Mouse (Mus musculus) limb, embryonic 12.5 days (tissue): ENCODE data around the gene Tyw1. TPM values are rescaled to one million over a fixed set of nuclear protein-coding genes. Genes with fewer than 3 reads are reported as not detected.

Source experiments
- ATAC-seq: fragments of 200-750 bp; cut with Nextera tagmentation; 2 replicates; pipeline ENCODE4 v1.8.0; 2017; ENCODE audit warnings: low read depth, moderate TSS enrichment; ENCODE audit not compliant: insufficient number of reproducible peaks, insufficient read depth, low FRiP score, low TSS enrichment
- H3K27ac ChIP-seq: fragments of 300-500 bp; sonication (generic); 2 replicates; pipeline ENCODE4 v1.5.1; 2016; ENCODE audit warnings: mild to moderate bottlenecking, moderate library complexity
- H3K27me3 ChIP-seq: fragments of 300-500 bp; sonication (generic); 2 replicates; pipeline ENCODE4 v1.6.1; 2016; ENCODE audit warnings: mild to moderate bottlenecking, moderate library complexity
- H3K36me3 ChIP-seq: fragments of 300-500 bp; sonication (generic); 2 replicates; pipeline ENCODE4 v1.6.1; 2016; ENCODE audit warnings: mild to moderate bottlenecking, moderate library complexity
- H3K4me1 ChIP-seq: fragments of 300-500 bp; sonication (generic); replicated peaks from 2 replicates; pipeline ENCODE4 v1.6.1; 2016
- H3K4me2 ChIP-seq: fragments of 300-500 bp; sonication (generic); 2 replicates; pipeline ENCODE4 v1.6.1; 2016; ENCODE audit warnings: mild to moderate bottlenecking, moderate library complexity
- H3K4me3 ChIP-seq: fragments of 300-500 bp; sonication (generic); replicated peaks from 2 replicates; pipeline ENCODE4 v1.5.1; 2016; ENCODE audit warnings: mild to moderate bottlenecking
- H3K9ac ChIP-seq: fragments of 300-500 bp; sonication (generic); replicated peaks from 2 replicates; pipeline ENCODE4 v1.6.1; 2016; ENCODE audit warnings: mild to moderate bottlenecking, moderate library complexity
- H3K9me3 ChIP-seq: fragments of 300-500 bp; sonication (generic); 2 replicates; pipeline ENCODE4 v1.6.1; 2016; ENCODE audit warnings: mild to moderate bottlenecking, moderate library complexity
- WGBS: fragments of 180-500 bp; shearing (Covaris S2); methylation state at CpG from one replicate; pipeline ENCODE4 v1.1.7; 2016; 5-methylcytosine and 5-hydroxymethylcytosine counted together
- polyA plus RNA-seq: library from polyadenylated mRNA; unstranded; fragments of >200 nt; fragmentation: Nextera tagmentation; extraction: Ambion mirVana; gene quantifications from 2 replicates; pipeline ENCODE4 v1.2.1, GENCODE M21; 2016

The Tyw1 gene
- polyA plus RNA-seq, 1 experiment from 2014 or later, result 31.5 TPM

- Histone ChIP-seq H3K27me3 (no peaks in the 10 kb centered on the region), H3K9ac (no peak overlapping the region), H3K4me1 (peaks cover 17% of the 10 kb centered on the region), H3K4me2 (no peak overlapping the region), H3K4me3 (no peak overlapping the region), H3K36me3 (peaks cover 39% of the 10 kb centered on the region), H3K27ac (no peak overlapping the region), H3K9me3 (peaks cover 3% of the 10 kb centered on the region; the same call in 1 of the 2 replicates)
- ATAC-seq, result no peak
- WGBS, result 89% methylated on average over 5 of the region's 5 CpGs
Observed at GRCm38 (mm10) chr5:130319783-130320182, 64.4 kb downstream of the Tyw1 start.

- 72% methylated on average over 3 of the region's 3 CpGs for WGBS
- ATAC-seq, result no peak
- Histone ChIP-seq H3K4me1 (peaks cover 17% of the 10 kb centered on the region), H3K27me3 (no peaks in the 10 kb centered on the region), H3K36me3 (peaks cover 42% of the 10 kb centered on the region), H3K4me3 (no peak overlapping the region), H3K27ac (no peak overlapping the region), H3K4me2 (no peak overlapping the region), H3K9me3 (peaks cover 6% of the 10 kb centered on the region; the same call in 1 of the 2 replicates), H3K9ac (no peak overlapping the region)
Observed at GRCm38 (mm10) chr5:130320485-130320884, 65.1 kb downstream of the Tyw1 start.

- Histone ChIP-seq H3K27ac (no peak overlapping the region), H3K4me1 (peaks cover 16% of the 10 kb centered on the region), H3K27me3 (no peaks in the 10 kb centered on the region), H3K36me3 (peaks cover 22% of the 10 kb centered on the region), H3K9ac (no peak overlapping the region), H3K9me3 (peaks cover 6% of the 10 kb centered on the region; the same call in 1 of the 2 replicates), H3K4me2 (no peak overlapping the region), H3K4me3 (no peak overlapping the region)
- 96% methylated on average over 8 of the region's 8 CpGs for WGBS
- ATAC-seq, result no peak
Observed at GRCm38 (mm10) chr5:130325486-130325885, 70.1 kb downstream of the Tyw1 start.

DNA sequence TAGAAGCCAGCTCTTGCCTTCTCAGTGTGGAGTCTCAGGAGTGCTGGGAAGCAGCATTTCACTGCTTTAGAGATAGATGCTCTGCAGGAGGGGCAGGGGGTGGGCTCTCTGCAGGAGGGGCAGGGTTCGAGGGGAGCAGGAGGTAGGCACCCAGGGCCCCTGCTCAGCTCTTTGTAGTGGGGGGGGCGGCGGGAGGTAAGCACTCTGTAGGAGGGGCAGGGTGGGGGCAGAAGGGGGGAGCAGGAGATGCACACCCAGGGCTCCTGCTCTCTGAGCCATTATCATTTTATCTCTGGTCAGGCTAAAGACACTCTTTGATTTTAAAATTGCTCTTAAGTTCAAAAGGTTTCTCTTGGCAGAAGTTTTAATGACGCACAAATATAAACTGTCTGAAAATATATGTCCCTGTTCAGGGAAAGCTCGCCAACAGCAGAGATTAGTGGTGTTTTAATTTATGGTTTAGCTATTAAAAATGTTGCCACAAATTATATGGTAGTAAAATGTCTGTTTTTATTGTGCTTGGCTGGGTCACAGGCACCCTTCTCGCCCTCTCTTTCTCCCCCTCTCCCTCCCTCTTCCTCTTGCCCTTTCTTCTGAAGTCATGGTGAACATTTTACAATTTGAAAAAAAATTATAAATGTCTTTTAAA is 72.3 kb downstream of the Tyw1 start:
- Histone ChIP-seq H3K9ac (no peak overlapping the region), H3K4me3 (no peak overlapping the region), H3K4me2 (no peak overlapping the region), H3K27me3 (no peaks in the 10 kb centered on the region), H3K36me3 (peaks cover 23% of the 10 kb centered on the region), H3K9me3 (peaks cover 6% of the 10 kb centered on the region; the same call in 1 of the 2 replicates), H3K4me1 (no peaks in the 10 kb centered on the region; the same call in 1 of the 2 replicates), H3K27ac (no peak overlapping the region)
- no peak for ATAC-seq
- 36% methylated on average over 6 of the region's 6 CpGs for WGBS

DNA sequence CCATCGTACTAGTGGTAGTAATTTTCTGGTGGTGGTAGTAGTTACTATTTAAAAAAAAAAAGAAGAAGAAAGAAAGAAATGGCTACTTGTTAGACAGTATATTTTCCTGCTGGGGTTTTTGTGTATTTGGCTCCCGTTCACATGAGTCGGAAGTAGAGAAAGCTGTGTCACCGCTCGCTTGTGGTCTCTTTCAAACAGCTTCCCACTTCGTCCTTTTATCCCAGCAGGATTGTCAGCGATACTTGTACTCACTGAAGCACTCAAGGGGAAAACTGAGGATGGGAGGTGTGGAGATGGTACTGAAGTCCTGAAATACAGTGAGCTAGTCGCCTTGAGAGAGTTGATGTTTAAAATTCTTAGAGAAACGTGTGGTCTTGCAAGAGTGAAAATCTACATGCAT is 72.9 kb downstream of the Tyw1 start:
- no peak overlapping the region for H3K4me2 ChIP-seq
- no peak overlapping the region for H3K27ac ChIP-seq
- no peaks in the 10 kb centered on the region; the same call in 1 of the 2 replicates for H3K4me1 ChIP-seq
- H3K36me3 ChIP-seq, result peaks cover 25% of the 10 kb centered on the region
- H3K9me3 ChIP-seq, result peaks cover 6% of the 10 kb centered on the region; the same call in 1 of the 2 replicates
- no peaks in the 10 kb centered on the region for H3K27me3 ChIP-seq
- H3K9ac ChIP-seq, result no peak overlapping the region
- H3K4me3 ChIP-seq, result no peak overlapping the region
- ATAC-seq, result no peak
- 84% methylated on average over 9 of the region's 9 CpGs for WGBS

DNA sequence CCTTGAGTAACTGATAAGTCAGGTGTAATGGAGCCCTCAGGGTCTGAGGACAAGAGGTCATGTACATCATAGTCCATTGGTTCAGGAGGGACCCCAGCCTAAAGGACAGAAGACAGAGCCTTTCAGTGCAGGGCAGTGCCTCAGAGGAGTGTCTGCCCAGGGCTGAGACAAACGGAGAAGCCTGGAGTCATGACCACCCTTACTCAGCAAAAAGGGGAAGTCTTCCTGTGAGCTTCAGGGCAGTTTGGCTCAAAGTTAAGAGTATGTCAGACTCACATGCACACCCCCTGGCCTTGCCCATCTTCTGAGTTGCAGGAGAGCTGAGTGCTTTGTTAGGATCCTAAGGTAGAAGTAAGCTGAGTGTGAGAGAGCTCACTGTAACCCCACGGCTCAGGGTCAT is 74.5 kb downstream of the Tyw1 start:
- Histone ChIP-seq H3K27ac (no peak overlapping the region), H3K9me3 (peaks cover 3% of the 10 kb centered on the region; the same call in 1 of the 2 replicates), H3K4me3 (no peak overlapping the region), H3K4me2 (no peak overlapping the region), H3K27me3 (no peaks in the 10 kb centered on the region), H3K4me1 (no peaks in the 10 kb centered on the region; the same call in 1 of the 2 replicates), H3K9ac (no peak overlapping the region), H3K36me3 (peaks cover 22% of the 10 kb centered on the region)
- ATAC-seq, result no peak
- WGBS, result 89% methylated on average over 2 of the region's 2 CpGs

DNA sequence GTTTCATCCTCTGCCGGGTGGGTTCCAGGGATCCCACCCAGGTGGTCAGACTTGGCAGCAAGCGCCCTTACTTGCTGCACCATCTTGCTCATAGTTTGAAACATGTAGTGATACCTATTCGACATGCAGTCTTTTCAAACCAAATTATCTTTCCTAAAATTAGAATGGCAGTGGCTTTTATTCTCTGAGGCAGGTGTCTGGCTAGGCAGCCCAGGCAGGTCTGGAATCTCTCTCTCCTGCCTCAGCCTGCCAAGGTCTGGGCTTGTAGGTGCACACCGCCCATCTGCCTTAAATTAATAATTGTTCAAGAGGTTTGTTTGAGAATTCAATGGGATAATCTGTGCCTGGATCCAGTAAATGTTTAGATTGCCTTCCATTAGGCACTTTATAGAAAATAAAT is 75.4 kb downstream of the Tyw1 start:
- H3K27ac ChIP-seq, result no peak overlapping the region
- no peaks in the 10 kb centered on the region; the same call in 1 of the 2 replicates for H3K4me1 ChIP-seq
- no peak for ATAC-seq
- H3K27me3 ChIP-seq, result no peaks in the 10 kb centered on the region
- no peak overlapping the region for H3K4me3 ChIP-seq
- peaks cover 23% of the 10 kb centered on the region for H3K36me3 ChIP-seq
- H3K9me3 ChIP-seq, result no peaks in the 10 kb centered on the region
- no peak overlapping the region for H3K9ac ChIP-seq
- 85% methylated on average over 4 of the region's 4 CpGs for WGBS
- H3K4me2 ChIP-seq, result no peak overlapping the region

DNA sequence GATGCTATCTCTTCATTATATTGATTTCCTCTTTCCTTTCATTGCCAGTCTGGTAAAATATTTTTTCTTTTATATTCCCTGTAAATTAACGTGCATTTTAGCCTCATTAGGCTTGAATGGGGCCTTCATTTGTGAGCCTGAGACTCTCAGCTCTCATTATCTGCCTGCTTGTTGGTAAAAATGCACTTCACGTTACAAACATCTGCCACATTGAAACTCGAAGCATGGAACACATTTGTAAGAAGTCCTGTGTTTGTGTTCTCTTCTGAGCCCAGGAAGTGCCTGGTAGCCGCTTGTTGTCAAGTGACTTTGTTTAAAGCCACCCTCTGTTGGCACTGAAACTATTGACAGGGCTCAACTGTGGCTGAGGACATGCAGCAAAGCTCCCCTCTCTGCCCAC is 75.8 kb downstream of the Tyw1 start:
- H3K4me2 ChIP-seq, result no peak overlapping the region
- ATAC-seq, result no peak
- no peak overlapping the region for H3K4me3 ChIP-seq
- 67% methylated on average over 4 of the region's 4 CpGs for WGBS
- H3K27ac ChIP-seq, result no peak overlapping the region
- H3K36me3 ChIP-seq, result peaks cover 24% of the 10 kb centered on the region
- no peaks in the 10 kb centered on the region for H3K9me3 ChIP-seq
- no peaks in the 10 kb centered on the region for H3K27me3 ChIP-seq
- no peaks in the 10 kb centered on the region; the same call in 1 of the 2 replicates for H3K4me1 ChIP-seq
- no peak overlapping the region for H3K9ac ChIP-seq

DNA sequence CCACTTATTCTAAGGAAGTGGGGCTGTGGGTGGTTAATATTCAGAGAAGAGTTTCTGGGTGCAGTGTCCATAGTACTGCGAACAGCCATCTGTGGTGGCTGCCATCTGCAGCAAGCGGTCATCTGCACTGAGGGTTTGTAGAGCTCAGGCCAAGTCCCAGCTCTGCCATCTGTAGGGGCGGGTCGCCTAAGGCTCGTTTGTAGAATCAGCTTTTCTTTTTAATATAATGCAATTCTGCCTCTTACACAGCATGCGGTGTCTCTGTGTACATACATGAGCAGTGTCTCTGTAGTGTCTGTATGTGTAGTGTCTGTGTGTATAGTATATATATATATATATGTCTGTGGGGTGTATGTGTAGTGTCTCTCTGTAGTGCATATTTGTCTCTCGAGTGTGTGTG is 78.1 kb downstream of the Tyw1 start:
- Histone ChIP-seq H3K9ac (no peak overlapping the region), H3K4me2 (no peak overlapping the region), H3K27me3 (no peaks in the 10 kb centered on the region), H3K4me1 (no peaks in the 10 kb centered on the region), H3K4me3 (no peak overlapping the region), H3K36me3 (peaks cover 36% of the 10 kb centered on the region), H3K27ac (no peak overlapping the region), H3K9me3 (no peaks in the 10 kb centered on the region)
- 92% methylated on average over 7 of the region's 7 CpGs for WGBS
- no peak for ATAC-seq

- Histone ChIP-seq H3K27me3 (no peaks in the 10 kb centered on the region), H3K4me1 (no peaks in the 10 kb centered on the region), H3K4me3 (no peak overlapping the region), H3K9ac (no peak overlapping the region), H3K27ac (no peak overlapping the region), H3K36me3 (peaks cover 36% of the 10 kb centered on the region), H3K4me2 (no peak overlapping the region), H3K9me3 (no peaks in the 10 kb centered on the region)
- ATAC-seq, result no peak
- WGBS, result 92% methylated on average over 11 of the region's 11 CpGs
Observed at GRCm38 (mm10) chr5:130333971-130334370, 78.6 kb downstream of the Tyw1 start.

- no peaks in the 10 kb centered on the region for H3K4me1 ChIP-seq
- no peaks in the 10 kb centered on the region for H3K27me3 ChIP-seq
- no peak overlapping the region for H3K4me3 ChIP-seq
- H3K9ac ChIP-seq, result no peak overlapping the region
- H3K36me3 ChIP-seq, result peaks cover 47% of the 10 kb centered on the region
- no peak overlapping the region for H3K4me2 ChIP-seq
- WGBS, result 98% methylated on average over 4 of the region's 4 CpGs
- no peak for ATAC-seq
- no peaks in the 10 kb centered on the region for H3K9me3 ChIP-seq
- no peak overlapping the region for H3K27ac ChIP-seq
Observed at GRCm38 (mm10) chr5:130335462-130335861, 80.0 kb downstream of the Tyw1 start.

- Histone ChIP-seq H3K4me1 (no peaks in the 10 kb centered on the region), H3K36me3 (peaks cover 64% of the 10 kb centered on the region)
Observed at GRCm38 (mm10) chr5:130340656-130341055, 85.2 kb downstream of the Tyw1 start.

More at GRCm38 (mm10) chr5:130340656-130341055, 85.2 kb downstream of the Tyw1 start:
- Histone ChIP-seq H3K27me3 (no peaks in the 10 kb centered on the region), H3K9ac (no peak overlapping the region), H3K9me3 (no peaks in the 10 kb centered on the region), H3K4me3 (no peak overlapping the region), H3K27ac (no peak overlapping the region), H3K4me2 (no peak overlapping the region)
- 96% methylated on average over 15 of the region's 15 CpGs for WGBS
- ATAC-seq, result no peak
